Mouse (Mus musculus) megakaryocyte, embryonic 14.5 days (primary cell): ENCODE measurements at regions not wholly inside any gene's neighbourhood (a gene's known extent, or its start where the extent isn't known, plus 50 kb on each side); places are given as distances from the start of the nearest gene placed in this dataset.

ENCODE experiments used
- H3K27me3 ChIP-seq: replicated peaks from 2 replicates; pipeline ENCODE3; 2012; ENCODE audit warnings: inconsistent platforms
- H3K36me3 ChIP-seq: replicated peaks from 2 replicates; pipeline ENCODE3; 2012; ENCODE audit warnings: low read length, inconsistent platforms, mixed read lengths
- H3K4me1 ChIP-seq: 2 replicates; pipeline ENCODE4 v1.6.1; 2012; ENCODE audit warnings: inconsistent platforms
- H3K4me3 ChIP-seq: replicated peaks from 2 replicates; pipeline ENCODE3; 2012; ENCODE audit warnings: moderate library complexity, mild to moderate bottlenecking, inconsistent platforms
- H3K9me3 ChIP-seq: 2 replicates; pipeline ENCODE4 v1.6.1; 2012; ENCODE audit warnings: inconsistent platforms
- FLI1 ChIP-seq: IDR thresholded peaks from 2 replicates; pipeline ENCODE4 v1.6.1; 2012; ENCODE audit warnings: low read length, inconsistent platforms, mixed read lengths
- GATA1 ChIP-seq: IDR thresholded peaks from 3 replicates; pipeline ENCODE4 v1.6.1; 2012; ENCODE audit warnings: mixed read lengths, low read length, inconsistent platforms, borderline replicate concordance

DNA sequence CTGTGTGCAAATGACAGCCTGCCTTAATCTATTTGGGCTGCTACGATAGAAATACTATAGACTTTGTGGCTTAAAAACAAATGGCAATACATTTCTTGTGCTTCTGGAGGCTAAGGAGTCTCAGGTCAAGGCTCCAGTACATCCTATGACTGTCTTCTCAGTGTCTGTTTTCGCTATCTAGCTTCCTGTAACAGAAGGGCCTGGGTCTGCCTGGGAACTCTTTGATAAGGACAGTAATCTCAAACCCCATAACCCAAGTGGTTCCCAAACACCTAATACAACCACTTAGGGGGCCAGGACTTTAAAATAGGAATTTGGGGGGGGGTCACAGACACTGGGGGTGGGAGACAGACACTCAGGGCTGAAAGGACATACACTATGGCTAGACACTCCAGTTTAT lies 81.7 kb upstream of the Pja1 start:
- no peaks in the 10 kb centered on the region for H3K9me3 ChIP-seq

DNA sequence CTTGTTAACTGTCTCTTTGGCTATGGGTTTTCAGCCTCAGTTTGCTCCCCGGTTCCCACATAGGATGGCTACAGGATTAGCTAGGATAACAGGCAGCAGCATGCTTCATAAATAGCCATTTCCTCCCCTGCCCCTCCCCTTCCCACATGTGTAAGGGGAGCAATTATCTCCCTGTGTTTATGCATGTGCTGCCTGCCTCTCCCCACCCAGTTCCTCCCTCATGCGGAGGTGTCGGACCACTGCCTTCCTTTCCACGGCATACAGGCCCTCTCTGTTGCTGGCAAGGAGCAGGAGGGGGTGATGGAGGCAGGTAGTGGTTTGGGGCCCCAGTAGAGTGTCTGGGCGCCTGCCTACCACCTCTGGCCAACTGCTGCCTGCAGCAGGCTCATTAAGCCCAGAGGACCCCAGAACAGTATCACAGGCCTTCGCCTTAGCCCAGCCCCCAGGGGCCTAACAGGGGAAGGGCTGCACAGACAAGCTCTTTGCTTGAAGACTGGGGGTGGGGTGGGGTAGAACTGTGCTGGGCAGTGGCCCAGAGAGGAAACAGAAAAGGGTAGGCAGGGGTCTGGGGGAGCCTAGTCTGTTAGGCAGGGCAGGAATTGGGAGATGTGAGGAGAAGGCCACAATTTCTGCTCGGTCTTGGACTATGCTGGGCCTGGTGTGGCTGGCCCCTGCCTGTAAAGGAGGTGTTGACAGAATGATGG lies 79.1 kb upstream of the Pja1 start:
- H3K27me3 ChIP-seq, result peaks cover 37% of the 10 kb centered on the region
- no peaks in the 10 kb centered on the region for H3K9me3 ChIP-seq
- H3K36me3 ChIP-seq, result no peaks in the 10 kb centered on the region
- peak overlapping the region; percentile 56 for H3K4me3 ChIP-seq
- no peak for TF ChIP-seq GATA1
- no peak for TF ChIP-seq FLI1
- peaks cover 73% of the 10 kb centered on the region for H3K4me1 ChIP-seq

More for the DNA sequence above, 81.7 kb upstream of the Pja1 start:
- Histone ChIP-seq H3K4me3 (no peak overlapping the region), H3K4me1 (peaks cover 76% of the 10 kb centered on the region), H3K27me3 (peaks cover 41% of the 10 kb centered on the region), H3K36me3 (no peaks in the 10 kb centered on the region)
- no peak for TF ChIP-seq GATA1
- TF ChIP-seq FLI1, result no peak

DNA sequence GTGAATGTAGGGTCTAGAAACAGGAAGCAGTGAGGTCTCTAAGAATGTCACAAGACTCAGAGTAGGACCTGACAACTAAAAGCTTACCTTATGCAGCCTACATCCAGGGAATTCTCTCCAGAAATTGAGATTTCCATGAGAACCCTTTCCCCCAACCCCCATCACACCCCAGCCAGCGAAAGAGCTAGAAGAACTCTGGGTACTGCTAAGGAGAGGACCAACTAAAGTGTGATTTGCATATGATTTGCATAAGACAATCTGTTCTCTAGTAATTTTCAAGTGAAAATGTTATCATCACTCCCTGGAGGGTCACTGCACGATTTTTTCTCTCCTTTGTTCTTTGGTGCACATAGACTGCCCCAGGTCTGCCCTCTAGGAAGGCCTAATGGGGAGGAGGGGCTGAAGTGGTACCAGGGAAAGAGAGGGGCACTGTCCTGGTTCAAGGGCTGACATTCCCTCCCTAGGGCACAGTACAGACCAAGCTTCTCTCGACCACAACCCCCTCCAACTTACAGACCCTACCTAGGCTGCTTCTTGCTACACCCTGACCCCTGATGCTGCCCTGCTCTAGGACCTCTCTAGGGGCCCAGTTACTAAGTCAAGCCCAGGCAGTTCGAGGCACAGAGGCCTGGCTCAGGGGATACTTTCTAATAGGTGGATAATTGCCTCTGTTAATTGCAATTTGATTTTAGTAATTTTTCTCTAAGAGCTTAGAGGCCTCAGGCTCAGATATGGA lies 77.4 kb upstream of the Pja1 start:
- TF ChIP-seq FLI1, result no peak
- no peak for TF ChIP-seq GATA1
- H3K4me1 ChIP-seq, result peaks cover 76% of the 10 kb centered on the region
- no peaks in the 10 kb centered on the region for H3K9me3 ChIP-seq
- no peak overlapping the region for H3K4me3 ChIP-seq
- H3K27me3 ChIP-seq, result peaks cover 36% of the 10 kb centered on the region
- H3K36me3 ChIP-seq, result no peaks in the 10 kb centered on the region

DNA sequence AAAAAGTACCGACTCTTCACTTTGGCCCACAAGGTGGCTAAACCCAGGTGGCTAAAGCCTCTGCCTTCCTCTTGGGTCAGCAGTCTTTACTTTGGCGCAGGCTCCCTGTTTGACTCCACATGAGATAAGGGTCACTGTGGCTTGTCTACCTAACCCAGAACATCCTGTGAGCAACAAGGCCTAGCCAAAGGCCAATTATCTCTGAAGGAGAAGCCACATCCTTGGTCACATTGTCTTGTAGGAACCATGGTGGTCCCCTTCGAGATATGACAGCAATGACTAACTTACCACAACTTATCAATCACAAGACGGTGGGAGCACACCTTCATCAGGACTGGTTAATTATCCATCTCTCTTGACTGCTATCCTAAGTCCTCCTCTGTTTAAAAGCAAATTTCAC lies 73.3 kb upstream of the Pja1 start:
- Histone ChIP-seq H3K9me3 (no peaks in the 10 kb centered on the region), H3K4me3 (no peak overlapping the region), H3K4me1 (peaks cover 63% of the 10 kb centered on the region), H3K36me3 (no peaks in the 10 kb centered on the region), H3K27me3 (peaks cover 27% of the 10 kb centered on the region)
- TF ChIP-seq GATA1, result no peak; the same call in 2 of the 3 replicates
- TF ChIP-seq FLI1, result no peak

DNA sequence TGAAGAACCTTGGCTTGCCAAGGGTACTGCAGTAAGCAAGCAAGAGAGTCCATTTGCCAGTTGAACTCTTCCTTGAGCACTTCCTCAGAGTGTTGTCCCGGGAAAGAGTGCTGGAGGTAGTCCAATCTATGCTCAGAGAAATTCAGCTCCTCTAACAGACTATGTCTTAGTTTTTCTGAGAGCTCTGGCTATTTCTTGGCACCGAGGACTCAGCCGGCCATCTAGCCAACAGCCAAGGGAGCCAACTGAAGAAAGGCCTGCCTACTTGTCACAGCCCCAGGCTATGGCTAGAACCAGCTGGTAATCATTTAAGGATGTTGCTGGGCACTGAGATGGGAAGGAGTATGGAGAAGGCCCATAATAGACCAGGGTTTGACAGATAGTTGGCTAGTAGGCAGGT lies 70.8 kb upstream of the Pja1 start:
- Histone ChIP-seq H3K9me3 (no peaks in the 10 kb centered on the region), H3K36me3 (no peaks in the 10 kb centered on the region), H3K27me3 (peaks cover 20% of the 10 kb centered on the region), H3K4me3 (no peak overlapping the region), H3K4me1 (peaks cover 51% of the 10 kb centered on the region)
- TF ChIP-seq GATA1 (no peak), FLI1 (no peak)

DNA sequence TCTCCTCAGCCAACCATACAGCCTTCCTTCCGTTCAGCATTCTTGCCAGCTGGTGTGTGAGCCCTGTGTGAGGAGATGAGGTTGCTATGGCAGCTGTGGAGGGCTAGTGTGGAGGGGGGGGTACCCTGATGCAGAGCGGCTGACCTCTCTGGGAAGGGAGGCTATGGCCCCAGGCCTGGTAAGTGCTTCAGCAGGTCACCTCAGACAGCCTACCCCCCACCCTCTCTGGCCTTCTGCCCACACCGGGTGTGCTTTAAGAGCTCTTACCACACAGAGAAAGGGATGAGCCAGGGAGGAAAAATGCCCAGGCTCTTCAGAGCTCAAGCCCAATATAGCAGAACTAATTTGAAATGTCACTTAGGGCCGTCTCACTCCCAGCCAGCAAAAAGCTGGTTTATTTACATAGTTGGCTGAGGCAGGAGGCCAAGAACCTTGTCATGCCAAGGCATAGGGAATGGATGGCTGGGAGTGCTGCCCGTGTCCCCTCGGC lies 69.1 kb upstream of the Pja1 start:
- TF ChIP-seq GATA1 (no peak), FLI1 (no peak)
- Histone ChIP-seq H3K27me3 (peaks cover 19% of the 10 kb centered on the region), H3K9me3 (no peaks in the 10 kb centered on the region), H3K4me3 (no peak overlapping the region), H3K36me3 (no peaks in the 10 kb centered on the region), H3K4me1 (peaks cover 50% of the 10 kb centered on the region)

DNA sequence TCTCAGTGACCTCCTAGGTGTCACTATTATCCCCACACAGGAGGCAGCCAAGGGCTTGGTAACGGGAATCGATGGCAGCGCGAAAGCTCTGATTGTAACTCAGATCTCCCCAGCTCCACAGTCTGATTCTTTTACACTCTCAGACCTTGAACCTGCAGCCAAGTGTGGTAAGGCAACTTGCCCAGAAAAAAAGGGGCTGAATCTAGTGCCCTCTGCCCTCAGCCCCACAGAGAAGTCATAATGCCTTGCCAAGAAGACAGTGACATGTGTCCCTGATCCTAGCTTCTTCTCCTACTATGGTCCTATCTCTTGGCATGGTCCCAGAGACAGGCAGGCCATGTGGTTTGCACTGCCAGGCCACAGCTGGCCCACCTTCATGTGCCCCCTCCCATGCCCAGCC lies 68.6 kb upstream of the Pja1 start:
- Histone ChIP-seq H3K27me3 (peaks cover 24% of the 10 kb centered on the region), H3K4me3 (no peak overlapping the region), H3K4me1 (peaks cover 51% of the 10 kb centered on the region), H3K36me3 (no peaks in the 10 kb centered on the region), H3K9me3 (no peaks in the 10 kb centered on the region)
- no peak for TF ChIP-seq GATA1
- TF ChIP-seq FLI1, result no peak

DNA sequence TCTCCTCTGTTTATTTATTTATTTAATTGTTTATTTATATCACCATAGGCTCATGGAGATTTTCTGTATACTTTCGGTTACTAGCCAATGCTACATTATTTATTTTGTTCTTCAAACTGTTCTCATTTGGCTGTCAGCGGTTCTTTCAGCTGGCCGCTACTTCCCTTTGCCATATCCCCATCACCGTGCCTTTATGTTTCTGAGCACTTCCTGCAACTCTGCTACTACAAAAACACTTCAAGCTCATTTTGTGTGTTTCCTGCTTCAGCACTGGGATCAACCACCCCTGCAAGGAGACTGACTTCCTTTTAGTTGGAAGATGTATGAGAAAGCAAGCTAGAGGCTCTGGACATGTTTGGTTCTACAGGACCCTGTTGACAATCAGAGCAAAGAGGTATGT lies 66.7 kb upstream of the Pja1 start:
- H3K4me3 ChIP-seq, result no peak overlapping the region
- peaks cover 28% of the 10 kb centered on the region for H3K27me3 ChIP-seq
- H3K4me1 ChIP-seq, result peaks cover 36% of the 10 kb centered on the region
- H3K9me3 ChIP-seq, result no peaks in the 10 kb centered on the region
- TF ChIP-seq GATA1, result no peak
- TF ChIP-seq FLI1, result no peak
- no peaks in the 10 kb centered on the region for H3K36me3 ChIP-seq

DNA sequence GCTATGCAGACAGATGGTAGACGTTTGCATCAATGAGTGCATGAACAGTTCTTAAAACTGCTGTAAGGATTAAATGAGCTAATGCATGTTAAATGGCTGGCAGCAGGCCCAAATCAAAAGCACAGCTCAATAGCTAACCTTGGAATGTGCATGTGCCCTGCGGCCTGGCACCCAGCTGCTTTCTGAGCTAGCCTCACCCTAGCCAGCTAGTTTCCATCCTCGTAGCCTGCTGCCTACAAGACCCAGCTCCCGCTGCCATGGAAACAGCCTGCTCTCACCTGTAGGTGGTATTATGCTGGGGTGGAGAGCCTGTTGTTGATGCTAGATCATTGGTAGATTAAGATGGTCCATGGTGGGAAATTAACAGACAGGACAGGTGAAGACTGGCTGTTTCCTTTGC lies 63.8 kb upstream of the Pja1 start:
- H3K27me3 ChIP-seq, result peaks cover 39% of the 10 kb centered on the region

DNA sequence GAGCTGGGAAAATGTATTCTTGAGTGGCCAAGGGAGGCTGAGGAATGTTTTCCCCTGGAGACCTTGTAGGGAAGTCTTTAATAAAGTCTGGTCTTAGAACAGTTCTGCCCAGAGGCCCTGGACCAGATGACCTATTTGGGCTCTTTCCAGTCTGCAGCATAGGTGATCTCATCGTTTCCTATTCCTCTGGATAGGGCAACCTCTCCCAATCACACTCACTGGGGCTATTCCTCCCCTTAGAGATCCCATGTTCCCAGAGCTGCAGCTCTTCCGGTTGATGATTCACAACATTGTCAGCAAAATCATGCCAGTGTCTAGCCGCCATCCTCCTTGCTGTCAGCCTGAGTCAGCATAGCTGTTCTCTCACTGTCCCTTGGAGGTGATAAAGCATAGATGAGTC lies 60.1 kb upstream of the Pja1 start:
- Histone ChIP-seq H3K4me1 (peaks cover 18% of the 10 kb centered on the region), H3K27me3 (peaks cover 51% of the 10 kb centered on the region), H3K36me3 (no peaks in the 10 kb centered on the region), H3K9me3 (peaks cover 3% of the 10 kb centered on the region; the same call in 1 of the 2 replicates), H3K4me3 (no peak overlapping the region)
- TF ChIP-seq GATA1 (no peak), FLI1 (no peak)

More for the DNA sequence above, 63.8 kb upstream of the Pja1 start:
- TF ChIP-seq GATA1 (no peak), FLI1 (no peak)
- Histone ChIP-seq H3K4me3 (no peak overlapping the region), H3K36me3 (no peaks in the 10 kb centered on the region), H3K4me1 (peaks cover 26% of the 10 kb centered on the region), H3K9me3 (no peaks in the 10 kb centered on the region)
